10 mouse cellular contexts compared by ENCODE assay signal in genomic region chr11:88634627-88635026, GRCm38 (mm10).
DNase-seq lines count a peak whose midpoint lies in the region; ATAC-seq and TF ChIP-seq lines count a peak whose summit lies in the region.
"Had no signal": no experiment of that assay in that cellular context is flagged by ENCODE, and none has a peak within 500 bp of the region (broad histone marks: within the 10 kb centered on the region; RNA-seq: fewer than 3 reads in every experiment).

No protein-coding gene starts in this region.

- 73% methylated on average over 1 of the region's 1 CpGs for WGBS in hindbrain, embryonic 13.5 days
- WGBS in hindbrain, embryonic 11.5 days = 73% methylated on average over 1 of the region's 1 CpGs
- 48% methylated on average over 1 of the region's 1 CpGs for WGBS in heart, postnatal 0 days
- WGBS in liver, embryonic 12.5 days (ENCODE audit: insufficient replicate concordance) = 59% methylated on average over 1 of the region's 1 CpGs

- no peak for ATAC-seq in hindbrain, embryonic 13.5 days (ENCODE audit: low FRiP score)
- ATAC-seq in hindbrain, embryonic 11.5 days (ENCODE audit: low FRiP score) = no peak
- peak; percentile 59; the same call in 1 of the 2 replicates for ATAC-seq in heart, postnatal 0 days (ENCODE audit: insufficient read depth, low read depth)
- ATAC-seq in liver, embryonic 12.5 days = no peak

- H3K27me3 ChIP-seq in hindbrain, embryonic 13.5 days = no peaks in the 10 kb centered on the region
- no peaks in the 10 kb centered on the region for H3K27me3 ChIP-seq in hindbrain, embryonic 11.5 days (ENCODE audit: control insufficient read depth, insufficient read depth, low read length)
- H3K27me3 ChIP-seq in heart, postnatal 0 days (ENCODE audit: control insufficient read depth, insufficient read depth, low read length) = no peaks in the 10 kb centered on the region
- no peaks in the 10 kb centered on the region for H3K27me3 ChIP-seq in liver, embryonic 12.5 days (replicated peaks)

- H3K9me3 ChIP-seq in hindbrain, embryonic 13.5 days = no peaks in the 10 kb centered on the region
- no peaks in the 10 kb centered on the region for H3K9me3 ChIP-seq in hindbrain, embryonic 11.5 days (ENCODE audit: control insufficient read depth, low read length)
- no peaks in the 10 kb centered on the region for H3K9me3 ChIP-seq in heart, postnatal 0 days (replicated peaks; ENCODE audit: control insufficient read depth, low read length)
- H3K9me3 ChIP-seq in liver, embryonic 12.5 days (replicated peaks) = no peaks in the 10 kb centered on the region

- peak overlapping the region; percentile 44; the same call in 1 of the 2 replicates for H3K27ac ChIP-seq in hindbrain, embryonic 13.5 days
- no peak overlapping the region for H3K27ac ChIP-seq in hindbrain, embryonic 11.5 days (ENCODE audit: low read depth, low read length)
- H3K27ac ChIP-seq in embryonic fibroblast, embryonic 13.5 days (ENCODE audit: insufficient read depth, low read length) = peak overlapping the region; percentile 88
- H3K27ac ChIP-seq in heart, postnatal 0 days (ENCODE audit: low read depth) = peak overlapping the region; percentile 47
- H3K27ac ChIP-seq in liver, embryonic 12.5 days = no peak overlapping the region

- H3K9ac ChIP-seq in hindbrain, embryonic 13.5 days = no peak overlapping the region
- H3K9ac ChIP-seq in hindbrain, embryonic 11.5 days (ENCODE audit: low read depth, low read length) = no peak overlapping the region
- H3K9ac ChIP-seq in heart, postnatal 0 days (replicated peaks; ENCODE audit: low read depth, low read length) = no peak overlapping the region
- no peak overlapping the region for H3K9ac ChIP-seq in liver, embryonic 12.5 days

- H3K4me2 ChIP-seq in hindbrain, embryonic 13.5 days = no peak overlapping the region
- H3K4me2 ChIP-seq in hindbrain, embryonic 11.5 days (replicated peaks; ENCODE audit: low read depth, low read length) = no peak overlapping the region
- no peak overlapping the region for H3K4me2 ChIP-seq in heart, postnatal 0 days (ENCODE audit: low read depth, low read length)
- no peak overlapping the region for H3K4me2 ChIP-seq in liver, embryonic 12.5 days

- no peak overlapping the region for H3K4me3 ChIP-seq in hindbrain, embryonic 13.5 days
- no peak overlapping the region for H3K4me3 ChIP-seq in hindbrain, embryonic 11.5 days (ENCODE audit: low read depth, low read length)
- H3K4me3 ChIP-seq in embryonic fibroblast, embryonic 13.5 days (ENCODE audit: insufficient read depth, low read length) = no peak overlapping the region
- H3K4me3 ChIP-seq in heart, postnatal 0 days (ENCODE audit: low read depth, low read length) = no peak overlapping the region
- H3K4me3 ChIP-seq in liver, embryonic 12.5 days = no peak overlapping the region

- no peak for TF ChIP-seq POLR2A in embryonic fibroblast, embryonic 13.5 days (IDR thresholded peaks at IDR 0.05; ENCODE audit: low read depth, low read length)

- no peak for DNase-seq in hindbrain, embryonic 11.5 days (ENCODE audit: low spot score)
- DNase-seq in heart, postnatal 0 days (ENCODE audit: low spot score) = no peak
- DNase-seq in lung, postnatal 25 days (ENCODE audit: low spot score) = peak; percentile 73
- DNase-seq in layer of hippocampus, adult 11-12 months (ENCODE audit: low spot score) = no peak
- DNase-seq in yolk sac, embryonic 10.5 days (ENCODE audit: low spot score) = no peak
- DNase-seq: kidney, postnatal 10 days; left cerebral cortex, postnatal 4 days had no signal

- peaks cover 3% of the 10 kb centered on the region; the same call in 1 of the 2 replicates for H3K36me3 ChIP-seq in hindbrain, embryonic 13.5 days
- no peaks in the 10 kb centered on the region for H3K36me3 ChIP-seq in hindbrain, embryonic 11.5 days (ENCODE audit: control insufficient read depth, insufficient read depth, low read length)
- H3K36me3 ChIP-seq in heart, postnatal 0 days (replicated peaks; ENCODE audit: control insufficient read depth, insufficient read depth, low read length) = 0 out of 2 replicates have a peak, but pooled peaks cover 9% of the 10 kb centered on the region
- H3K36me3 ChIP-seq in liver, embryonic 12.5 days = no peaks in the 10 kb centered on the region

- TF ChIP-seq EP300 in heart, postnatal 0 days (IDR thresholded peaks at IDR 0.05; ENCODE audit: low read depth) = no peak

- peaks cover 73% of the 10 kb centered on the region for H3K4me1 ChIP-seq in hindbrain, embryonic 13.5 days (replicated peaks)
- peaks cover 1% of the 10 kb centered on the region for H3K4me1 ChIP-seq in hindbrain, embryonic 11.5 days (replicated peaks; ENCODE audit: control insufficient read depth, insufficient read depth, low read length)
- peaks cover 7% of the 10 kb centered on the region; the same call in 1 of the 2 replicates for H3K4me1 ChIP-seq in embryonic fibroblast, embryonic 13.5 days (ENCODE audit: control insufficient read depth, insufficient read depth, low read length)
- peaks cover 31% of the 10 kb centered on the region for H3K4me1 ChIP-seq in heart, postnatal 0 days (ENCODE audit: control insufficient read depth, insufficient read depth)
- H3K4me1 ChIP-seq in liver, embryonic 12.5 days = peaks cover 54% of the 10 kb centered on the region

- TF ChIP-seq CTCF in embryonic fibroblast, embryonic 13.5 days (IDR thresholded peaks at IDR 0.05; ENCODE audit: borderline replicate concordance, insufficient read depth, low read length) = no peak
- no peak for TF ChIP-seq CTCF in heart, postnatal 0 days (IDR thresholded peaks at IDR 0.05; ENCODE audit: low read depth)

Comparison
In these comparisons a context has a peak if more than half of its experiments do, and no peak if none do; other contexts are left out.
1. H3K27ac ChIP-seq: peak in hindbrain, embryonic 13.5 days (single experiment), embryonic fibroblast, embryonic 13.5 days (single experiment) and heart, postnatal 0 days (single experiment); none in hindbrain, embryonic 11.5 days (single experiment) and liver, embryonic 12.5 days (single experiment).